Mouse (Mus musculus) brain, embryonic 14.5 days (tissue): ENCODE data around the gene Cntn1. TPM values are rescaled to one million over a fixed set of nuclear protein-coding genes. Genes with fewer than 3 reads are reported as not detected.
"Not testable (repeated sequence)": the region's sequence is repeated elsewhere in the genome, so short reads cannot be mapped to it uniquely, and the experiment has no call there.

Experiments used
- DNase-seq: peaks from one replicate; pipeline ENCODE4 v3.0.0-alpha.2; 2011; ENCODE audit warnings: low read depth
- CTCF ChIP-seq: fragments of 200-500 bp; IDR thresholded peaks from 2 replicates; pipeline ENCODE4 v1.5.1; 2012; ENCODE audit warnings: inconsistent platforms, mild to moderate bottlenecking, moderate library complexity, borderline replicate concordance; ENCODE audit not compliant: insufficient read depth, insufficient read length; ENCODE audit errors: extremely low read depth
- POLR2A ChIP-seq: fragments of 200-500 bp; IDR thresholded peaks from 2 replicates; pipeline ENCODE4 v1.6.1; 2012; ENCODE audit warnings: mild to moderate bottlenecking, inconsistent platforms, borderline replicate concordance; ENCODE audit not compliant: poor library complexity, insufficient read depth, insufficient read length, severe bottlenecking; ENCODE audit errors: extremely low read depth
- polyA plus RNA-seq: library from polyadenylated mRNA; depleted of rRNA; stranded (reverse); fragments of >200 nt; gene quantifications from 2 replicates; pipeline ENCODE4 v1.2.3, GENCODE M21; 2012

The Cntn1 gene
- polyA plus RNA-seq, 1 experiment: 26.3 TPM

GRCm38 (mm10) chr15:92296479-92296878 is 245.5 kb downstream of the Cntn1 start:
- no peak for TF ChIP-seq POLR2A
- no peak for TF ChIP-seq CTCF

GRCm38 (mm10) chr15:92302796-92303195 is 251.8 kb downstream of the Cntn1 start:
- peak; percentile 15 for DNase-seq
- TF ChIP-seq CTCF (no peak), POLR2A (no peak)

More at GRCm38 (mm10) chr15:92296479-92296878, 245.5 kb downstream of the Cntn1 start:
- no peak for DNase-seq

GRCm38 (mm10) chr15:92304221-92304620 is 253.3 kb downstream of the Cntn1 start:
- no peak for TF ChIP-seq POLR2A
- no peak for TF ChIP-seq CTCF
- no peak for DNase-seq

GRCm38 (mm10) chr15:92321959-92322358 is 271.0 kb downstream of the Cntn1 start:
- no peak for TF ChIP-seq POLR2A
- no peak for TF ChIP-seq CTCF
- no peak for DNase-seq

- DNase-seq: no peak
- TF ChIP-seq CTCF: no peak
- no peak for TF ChIP-seq POLR2A
Observed at GRCm38 (mm10) chr15:92327111-92327510, 276.1 kb downstream of the Cntn1 start.

GRCm38 (mm10) chr15:92340253-92340652 is 289.3 kb downstream of the Cntn1 start:
- DNase-seq: peak; percentile 26
- TF ChIP-seq POLR2A (no peak), CTCF (no peak)

- TF ChIP-seq POLR2A (no peak), CTCF (no peak)
- DNase-seq: no peak
Observed at GRCm38 (mm10) chr15:92341424-92341823, 290.5 kb downstream of the Cntn1 start.

GRCm38 (mm10) chr15:92344136-92344869 is 293.3 kb downstream of the Cntn1 start:
- no peak for DNase-seq
- TF ChIP-seq CTCF (no peak), POLR2A (no peak)

- DNase-seq: no peak
- TF ChIP-seq POLR2A: no peak
- TF ChIP-seq CTCF: no peak
Observed at GRCm38 (mm10) chr15:92347426-92347825, 296.5 kb downstream of the Cntn1 start.

- peak; percentile 76 for DNase-seq
- TF ChIP-seq POLR2A (no peak), CTCF (no peak)
Observed at GRCm38 (mm10) chr15:92347902-92348301, 296.9 kb downstream of the Cntn1 start.

- not testable (repeated sequence) for DNase-seq
Observed at GRCm38 (mm10) chr15:92348453-92348852, 297.5 kb downstream of the Cntn1 start.

GRCm38 (mm10) chr15:92364153-92364552 is 313.2 kb downstream of the Cntn1 start:
- TF ChIP-seq CTCF: no peak
- TF ChIP-seq POLR2A: no peak
- peak; percentile 91 for DNase-seq
